Mouse (Mus musculus) kidney, adult 2 months (tissue): ENCODE measurements around the gene Cpa1. TPM values are rescaled to one million over a fixed set of nuclear protein-coding genes. Genes with fewer than 3 reads are reported as not detected.

Experiments
- DNase-seq: peaks from one replicate; pipeline ENCODE4 v3.0.0; 2021
- H3K27ac ChIP-seq: fragments of 200-500 bp; 2 replicates; pipeline ENCODE4 v1.5.1; 2012; ENCODE audit warnings: low read depth, low read length, control low read depth, inconsistent platforms; ENCODE audit not compliant: insufficient read depth
- H3K27me3 ChIP-seq: fragments of 200-500 bp; replicated peaks from 2 replicates; pipeline ENCODE4 v1.6.1; 2012; ENCODE audit warnings: mild to moderate bottlenecking, moderate library complexity, low read length, inconsistent platforms; ENCODE audit not compliant: control insufficient read depth, insufficient read depth
- H3K36me3 ChIP-seq: fragments of 200-500 bp; 2 replicates; pipeline ENCODE4 v1.6.1; 2012; ENCODE audit warnings: mild to moderate bottlenecking, moderate library complexity, low read length, inconsistent platforms; ENCODE audit not compliant: control insufficient read depth, insufficient read depth
- H3K4me1 ChIP-seq: fragments of 200-500 bp; 2 replicates; pipeline ENCODE4 v1.6.1; 2011; ENCODE audit warnings: low read length; ENCODE audit not compliant: control insufficient read depth, insufficient read depth
- H3K4me3 ChIP-seq: fragments of 200-500 bp; 2 replicates; pipeline ENCODE4 v1.5.1; 2011; ENCODE audit warnings: mild to moderate bottlenecking, low read depth, low read length, control low read depth; ENCODE audit not compliant: insufficient read depth
- CTCF ChIP-seq: fragments of 200-500 bp; conservative IDR thresholded peaks from 2 replicates; pipeline ENCODE4 v1.5.1; 2011; ENCODE audit warnings: low read depth, mild to moderate bottlenecking, control low read depth, low read length, moderate library complexity, mixed read lengths; ENCODE audit not compliant: insufficient read depth, insufficient read length
- POLR2A ChIP-seq: fragments of 200-500 bp; IDR thresholded peaks from one replicate; pipeline ENCODE4 v1.6.1; 2011; ENCODE audit warnings: low read depth, low read length, control low read depth
- WGBS: fragments of 180-500 bp; shearing (Covaris S2); methylation state at CpG from one replicate; pipeline ENCODE4 v1.1.7; 2018; 5-methylcytosine and 5-hydroxymethylcytosine counted together
- polyA plus RNA-seq: library from polyadenylated mRNA; depleted of rRNA; stranded (reverse); fragments of >200 nt; gene quantifications from 2 replicates; pipeline ENCODE4 v1.2.3, GENCODE M21; 2012

The Cpa1 gene
- polyA plus RNA-seq, 1 experiment, result 0.11 TPM

DNA sequence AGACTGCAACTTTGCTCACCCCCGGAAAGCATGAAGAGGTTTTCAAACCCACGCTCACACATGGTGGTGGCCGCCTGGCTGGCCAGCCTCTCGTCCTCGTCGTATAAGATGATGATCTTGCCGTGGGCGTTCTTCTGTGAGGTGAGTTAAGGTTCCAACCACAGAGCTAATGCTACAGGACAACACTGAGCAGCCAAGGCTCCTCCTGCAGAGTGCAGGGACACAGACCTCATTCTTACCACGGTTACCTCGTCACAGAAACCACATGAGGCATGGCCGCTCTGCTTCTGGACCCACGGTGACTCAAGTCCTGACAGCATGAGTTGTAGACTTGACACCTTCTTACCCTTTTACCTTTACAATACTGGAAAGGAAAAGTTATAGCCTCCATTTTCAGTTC, 18.3 kb downstream of the Cpa1 start:
- WGBS, result 93% methylated on average over 12 of the region's 12 CpGs

DNA sequence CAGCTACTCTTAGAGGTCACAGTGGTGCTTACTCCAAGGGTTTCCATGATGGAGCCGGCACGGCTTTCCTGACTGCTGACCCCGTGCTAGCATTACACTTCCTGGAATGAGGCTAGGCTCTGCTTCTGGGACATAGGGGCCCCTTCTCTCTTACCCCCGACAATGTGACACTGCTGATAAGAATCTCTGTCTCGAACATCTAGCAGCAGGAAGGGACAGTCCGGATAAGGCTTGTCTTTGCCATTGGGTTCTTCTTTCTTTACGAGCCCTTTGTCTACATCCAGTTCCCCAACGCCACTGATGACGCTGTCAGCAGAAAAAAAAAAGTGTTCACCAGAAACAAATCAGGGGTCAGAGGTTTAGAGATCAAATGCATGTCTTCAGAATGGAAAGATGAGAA, 19.6 kb downstream of the Cpa1 start:
- H3K27ac ChIP-seq, result no peak overlapping the region
- H3K27me3 ChIP-seq, result no peaks in the 10 kb centered on the region
- H3K4me1 ChIP-seq, result no peaks in the 10 kb centered on the region
- no peak for TF ChIP-seq CTCF
- TF ChIP-seq POLR2A, result no peak
- no peak for DNase-seq
- no peaks in the 10 kb centered on the region for H3K36me3 ChIP-seq
- WGBS, result 72% methylated on average over 9 of the region's 9 CpGs
- H3K4me3 ChIP-seq, result no peak overlapping the region

More for the DNA sequence above, 18.3 kb downstream of the Cpa1 start:
- Histone ChIP-seq H3K4me3 (no peak overlapping the region), H3K36me3 (no peaks in the 10 kb centered on the region), H3K27ac (no peak overlapping the region), H3K27me3 (no peaks in the 10 kb centered on the region), H3K4me1 (no peaks in the 10 kb centered on the region)
- no peak for DNase-seq
- no peak for TF ChIP-seq POLR2A
- TF ChIP-seq CTCF, result no peak

DNA sequence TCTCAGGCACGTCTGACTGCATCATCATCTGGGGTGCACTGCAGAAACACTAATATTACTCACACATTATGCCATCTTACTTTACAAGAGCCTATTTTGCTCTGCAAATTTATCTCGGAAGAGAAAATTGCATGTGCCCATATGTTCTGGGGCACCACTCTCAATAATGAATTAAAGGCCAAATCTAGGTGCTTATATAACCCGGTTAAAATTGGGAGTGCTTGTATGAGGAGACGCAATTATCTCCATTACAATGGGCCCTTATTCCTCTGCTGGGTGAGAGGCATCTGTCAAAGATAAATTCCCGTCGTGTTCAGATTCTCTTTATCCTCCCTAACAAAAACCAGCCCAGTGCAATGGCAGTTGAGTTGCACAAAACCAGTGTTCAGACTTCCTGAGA, 25.8 kb downstream of the Cpa1 start:
- 81% methylated on average over 6 of the region's 6 CpGs for WGBS
- no peak overlapping the region for H3K4me3 ChIP-seq
- H3K27ac ChIP-seq, result no peak overlapping the region

DNA sequence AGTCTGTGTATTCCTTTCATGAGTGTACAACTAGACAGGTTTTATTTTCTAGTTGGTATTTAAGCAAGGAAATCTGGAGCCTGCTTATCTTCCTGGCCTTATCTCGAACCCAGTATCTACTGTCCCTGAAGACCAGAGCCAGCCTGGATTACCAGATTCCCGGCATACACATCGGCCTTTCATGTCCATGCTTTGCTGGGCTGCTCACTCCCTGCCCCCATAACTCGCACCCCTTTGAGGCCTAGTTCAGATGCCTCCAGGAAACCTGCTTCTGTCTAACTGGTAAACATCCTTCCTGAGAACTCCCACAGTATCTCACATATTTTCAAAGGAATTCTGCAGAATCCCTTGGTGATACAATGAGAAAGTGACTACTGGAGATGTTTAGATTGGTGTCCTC, 26.3 kb downstream of the Cpa1 start:
- no peak overlapping the region for H3K27ac ChIP-seq
- H3K4me3 ChIP-seq, result no peak overlapping the region
- no peak for DNase-seq
- H3K4me1 ChIP-seq, result no peaks in the 10 kb centered on the region
- no peaks in the 10 kb centered on the region for H3K27me3 ChIP-seq
- TF ChIP-seq POLR2A, result no peak
- no peak for TF ChIP-seq CTCF
- 76% methylated on average over 4 of the region's 4 CpGs for WGBS
- no peaks in the 10 kb centered on the region for H3K36me3 ChIP-seq

More for the DNA sequence above, 25.8 kb downstream of the Cpa1 start:
- H3K36me3 ChIP-seq, result no peaks in the 10 kb centered on the region
- TF ChIP-seq CTCF, result no peak
- TF ChIP-seq POLR2A, result no peak
- H3K4me1 ChIP-seq, result no peaks in the 10 kb centered on the region
- DNase-seq, result no peak
- no peaks in the 10 kb centered on the region for H3K27me3 ChIP-seq

DNA sequence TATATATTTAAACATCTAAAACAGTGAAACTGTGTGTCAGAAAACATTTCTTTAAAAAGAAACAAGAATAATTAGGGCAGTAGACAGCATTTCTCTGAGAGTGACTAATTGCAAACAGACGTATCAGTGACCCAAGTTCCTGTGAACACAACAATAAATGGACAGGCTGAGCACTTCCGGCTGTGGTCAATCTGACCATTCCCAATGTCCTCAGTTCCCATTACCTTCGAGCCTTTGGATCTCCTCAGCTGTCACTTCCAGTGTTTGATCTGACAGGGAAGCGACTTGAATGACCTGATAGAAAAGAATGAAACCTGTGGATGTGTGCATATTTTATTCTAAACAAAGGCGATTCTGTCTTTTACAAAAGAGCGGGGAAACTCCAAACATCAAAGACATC, 27.0 kb downstream of the Cpa1 start:
- no peak for DNase-seq
- no peaks in the 10 kb centered on the region for H3K4me1 ChIP-seq
- H3K27me3 ChIP-seq, result no peaks in the 10 kb centered on the region
- H3K4me3 ChIP-seq, result no peak overlapping the region
- no peaks in the 10 kb centered on the region for H3K36me3 ChIP-seq
- H3K27ac ChIP-seq, result no peak overlapping the region
- no peak for TF ChIP-seq CTCF
- no peak for TF ChIP-seq POLR2A
- WGBS, result 72% methylated on average over 6 of the region's 6 CpGs

DNA sequence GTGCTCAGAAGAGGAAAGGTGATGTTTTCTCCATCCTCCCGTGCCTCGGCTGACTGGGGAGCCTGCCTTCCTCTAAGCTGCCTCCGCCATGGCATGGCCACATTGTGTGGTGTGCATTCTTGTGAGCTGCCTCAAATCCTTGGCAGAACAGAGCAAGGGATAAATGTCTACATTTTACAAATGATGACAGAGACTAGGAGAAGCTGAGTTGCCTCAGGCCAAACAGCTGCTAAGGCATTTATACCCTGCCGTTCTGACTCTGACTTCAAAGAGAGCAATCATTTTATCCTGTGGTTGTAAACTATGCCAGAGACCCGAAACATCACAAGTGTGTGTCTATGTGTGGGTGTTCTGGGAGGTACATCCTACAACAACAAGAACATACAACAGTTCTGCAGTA, 28.6 kb downstream of the Cpa1 start:
- WGBS, result 67% methylated on average over 5 of the region's 5 CpGs
- no peaks in the 10 kb centered on the region for H3K27me3 ChIP-seq
- TF ChIP-seq CTCF, result no peak
- TF ChIP-seq POLR2A, result no peak
- no peak for DNase-seq
- H3K27ac ChIP-seq, result no peak overlapping the region
- H3K36me3 ChIP-seq, result no peaks in the 10 kb centered on the region
- no peak overlapping the region for H3K4me3 ChIP-seq
- H3K4me1 ChIP-seq, result no peaks in the 10 kb centered on the region

DNA sequence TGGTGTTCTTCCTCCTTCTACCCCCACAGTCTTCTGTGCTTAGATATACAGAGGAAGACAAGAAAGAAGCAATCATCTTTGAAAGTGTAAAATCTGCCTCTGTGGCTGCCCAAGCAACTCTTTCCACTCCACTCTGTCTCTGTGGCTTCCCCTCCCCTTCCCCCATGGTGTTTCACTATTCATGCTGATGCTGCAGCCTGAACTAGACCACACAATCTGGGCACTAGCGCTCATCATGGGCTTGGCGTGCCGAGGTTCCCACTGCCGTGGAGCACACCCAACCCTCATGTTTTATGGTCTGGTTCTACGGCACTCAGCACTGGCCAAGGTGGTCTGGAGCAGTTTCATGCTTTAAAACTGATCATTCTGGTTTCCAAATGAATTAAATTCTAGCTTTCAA, 32.7 kb downstream of the Cpa1 start:
- DNase-seq, result no peak
- H3K27me3 ChIP-seq, result no peaks in the 10 kb centered on the region
- WGBS, result 88% methylated on average over 5 of the region's 5 CpGs
- TF ChIP-seq CTCF, result no peak
- no peak for TF ChIP-seq POLR2A
- peaks cover 2% of the 10 kb centered on the region; the same call in 1 of the 2 replicates for H3K4me1 ChIP-seq
- H3K36me3 ChIP-seq, result no peaks in the 10 kb centered on the region
- H3K4me3 ChIP-seq, result no peak overlapping the region
- H3K27ac ChIP-seq, result no peak overlapping the region
